Mouse (Mus musculus): Measurements from ENCODE around the gene Fcgr3. TPM values are rescaled to one million over a fixed set of nuclear protein-coding genes. Genes with fewer than 3 reads are reported as not detected.

Fcgr3 gene
- polyA plus RNA-seq, 1 experiment: 56.7 TPM

- Histone ChIP-seq H3K4me3 (replicated peaks; ENCODE audit: control insufficient read depth, low read depth, low read length) (no peak overlapping the region), H3K27ac (ENCODE audit: control insufficient read depth, insufficient read depth, low read depth, low read length, poor library complexity) (peak overlapping the region; percentile 65), H3K4me1 (ENCODE audit: control insufficient read depth, insufficient read depth, low read length) (peaks cover 3% of the 10 kb centered on the region)
- 22% methylated on average over 10 of the region's 10 CpGs for WGBS
- TF ChIP-seq POLR2A (IDR thresholded peaks at IDR 0.05; ENCODE audit: borderline replicate concordance, control insufficient read depth, low read depth, low read length): no peak
- TF ChIP-seq CTCF (IDR thresholded peaks at IDR 0.05; ENCODE audit: control insufficient read depth, insufficient read depth, low read length): no peak
Observed at GRCm38 (mm10) chr1:171060392-171060791, 4.3 kb downstream of the Fcgr3 start.

- peak overlapping the region; percentile 65; the same call in 1 of the 2 replicates for H3K27ac ChIP-seq (ENCODE audit: control insufficient read depth, insufficient read depth, low read depth, low read length, poor library complexity)
Observed at GRCm38 (mm10) chr1:171059203-171059602, 5.5 kb downstream of the Fcgr3 start.

GRCm38 (mm10) chr1:171057253-171057652, 7.5 kb downstream of the Fcgr3 start:
- Histone ChIP-seq H3K27ac (ENCODE audit: control insufficient read depth, insufficient read depth, low read depth, low read length, poor library complexity) (peak overlapping the region; percentile 35), H3K4me1 (ENCODE audit: control insufficient read depth, insufficient read depth, low read length) (peaks cover 1% of the 10 kb centered on the region; the same call in 1 of the 2 replicates), H3K4me3 (replicated peaks; ENCODE audit: control insufficient read depth, low read depth, low read length) (peak overlapping the region; percentile 62)
- 53% methylated on average over 5 of the region's 5 CpGs for WGBS
- TF ChIP-seq CTCF (IDR thresholded peaks at IDR 0.05; ENCODE audit: control insufficient read depth, insufficient read depth, low read length) (no peak), POLR2A (IDR thresholded peaks at IDR 0.05; ENCODE audit: borderline replicate concordance, control insufficient read depth, low read depth, low read length) (no peak)

More at GRCm38 (mm10) chr1:171059203-171059602, 5.5 kb downstream of the Fcgr3 start:
- Histone ChIP-seq H3K4me3 (replicated peaks; ENCODE audit: control insufficient read depth, low read depth, low read length) (peak overlapping the region; percentile 66), H3K4me1 (ENCODE audit: control insufficient read depth, insufficient read depth, low read length) (peaks cover 4% of the 10 kb centered on the region)
- 4% methylated on average over 2 of the region's 2 CpGs for WGBS
- TF ChIP-seq POLR2A (IDR thresholded peaks at IDR 0.05; ENCODE audit: borderline replicate concordance, control insufficient read depth, low read depth, low read length): no peak
- no peak for TF ChIP-seq CTCF (IDR thresholded peaks at IDR 0.05; ENCODE audit: control insufficient read depth, insufficient read depth, low read length)

GRCm38 (mm10) chr1:171053305-171053704, 11.4 kb downstream of the Fcgr3 start:
- H3K27ac ChIP-seq (ENCODE audit: control insufficient read depth, insufficient read depth, low read depth, low read length, poor library complexity): no peak overlapping the region
- peaks cover 4% of the 10 kb centered on the region for H3K4me1 ChIP-seq (ENCODE audit: control insufficient read depth, insufficient read depth, low read length)
- TF ChIP-seq POLR2A (IDR thresholded peaks at IDR 0.05; ENCODE audit: borderline replicate concordance, control insufficient read depth, low read depth, low read length) (no peak), CTCF (IDR thresholded peaks at IDR 0.05; ENCODE audit: control insufficient read depth, insufficient read depth, low read length) (no peak)
- no peak overlapping the region for H3K4me3 ChIP-seq (replicated peaks; ENCODE audit: control insufficient read depth, low read depth, low read length)
- 61% methylated on average over 6 of the region's 6 CpGs for WGBS

GRCm38 (mm10) chr1:171050774-171051173, 14.0 kb downstream of the Fcgr3 start:
- H3K27ac ChIP-seq (ENCODE audit: control insufficient read depth, insufficient read depth, low read depth, low read length, poor library complexity): no peak overlapping the region
- H3K4me1 ChIP-seq (ENCODE audit: control insufficient read depth, insufficient read depth, low read length): peaks cover 4% of the 10 kb centered on the region
- H3K4me3 ChIP-seq (replicated peaks; ENCODE audit: control insufficient read depth, low read depth, low read length): no peak overlapping the region
- WGBS: 18% methylated on average over 7 of the region's 7 CpGs
- TF ChIP-seq CTCF (IDR thresholded peaks at IDR 0.05; ENCODE audit: control insufficient read depth, insufficient read depth, low read length): no peak
- TF ChIP-seq POLR2A (IDR thresholded peaks at IDR 0.05; ENCODE audit: borderline replicate concordance, control insufficient read depth, low read depth, low read length): no peak

GRCm38 (mm10) chr1:171049263-171049662, 15.5 kb downstream of the Fcgr3 start:
- TF ChIP-seq POLR2A (IDR thresholded peaks at IDR 0.05; ENCODE audit: borderline replicate concordance, control insufficient read depth, low read depth, low read length) (no peak), CTCF (IDR thresholded peaks at IDR 0.05; ENCODE audit: control insufficient read depth, insufficient read depth, low read length) (no peak)
- Histone ChIP-seq H3K4me3 (replicated peaks; ENCODE audit: control insufficient read depth, low read depth, low read length) (no peak overlapping the region), H3K27ac (ENCODE audit: control insufficient read depth, insufficient read depth, low read depth, low read length, poor library complexity) (no peak overlapping the region), H3K4me1 (ENCODE audit: control insufficient read depth, insufficient read depth, low read length) (peaks cover 2% of the 10 kb centered on the region)
- 81% methylated on average over 10 of the region's 10 CpGs for WGBS

GRCm38 (mm10) chr1:171046501-171046900, 18.2 kb downstream of the Fcgr3 start:
- 81% methylated on average over 3 of the region's 3 CpGs for WGBS
- peaks cover 2% of the 10 kb centered on the region for H3K4me1 ChIP-seq (ENCODE audit: control insufficient read depth, insufficient read depth, low read length)
- no peak overlapping the region for H3K27ac ChIP-seq (ENCODE audit: control insufficient read depth, insufficient read depth, low read depth, low read length, poor library complexity)
- TF ChIP-seq CTCF (IDR thresholded peaks at IDR 0.05; ENCODE audit: control insufficient read depth, insufficient read depth, low read length) (no peak), POLR2A (IDR thresholded peaks at IDR 0.05; ENCODE audit: borderline replicate concordance, control insufficient read depth, low read depth, low read length) (no peak)
- H3K4me3 ChIP-seq (replicated peaks; ENCODE audit: control insufficient read depth, low read depth, low read length): no peak overlapping the region

GRCm38 (mm10) chr1:171045079-171045465, 19.7 kb downstream of the Fcgr3 start:
- TF ChIP-seq CTCF (IDR thresholded peaks at IDR 0.05; ENCODE audit: control insufficient read depth, insufficient read depth, low read length) (no peak), POLR2A (IDR thresholded peaks at IDR 0.05; ENCODE audit: borderline replicate concordance, control insufficient read depth, low read depth, low read length) (no peak)
- Histone ChIP-seq H3K27ac (ENCODE audit: control insufficient read depth, insufficient read depth, low read depth, low read length, poor library complexity) (no peak overlapping the region), H3K4me3 (replicated peaks; ENCODE audit: control insufficient read depth, low read depth, low read length) (no peak overlapping the region), H3K4me1 (ENCODE audit: control insufficient read depth, insufficient read depth, low read length) (no peaks in the 10 kb centered on the region)
- 16% methylated on average over 14 of the region's 14 CpGs for WGBS
